Mouse (Mus musculus): ENCODE data around the gene Mroh2a.
A peak's percentile ranks its signal among the peaks of the same experiment; 100 is the strongest.

Mroh2a gene

DNA sequence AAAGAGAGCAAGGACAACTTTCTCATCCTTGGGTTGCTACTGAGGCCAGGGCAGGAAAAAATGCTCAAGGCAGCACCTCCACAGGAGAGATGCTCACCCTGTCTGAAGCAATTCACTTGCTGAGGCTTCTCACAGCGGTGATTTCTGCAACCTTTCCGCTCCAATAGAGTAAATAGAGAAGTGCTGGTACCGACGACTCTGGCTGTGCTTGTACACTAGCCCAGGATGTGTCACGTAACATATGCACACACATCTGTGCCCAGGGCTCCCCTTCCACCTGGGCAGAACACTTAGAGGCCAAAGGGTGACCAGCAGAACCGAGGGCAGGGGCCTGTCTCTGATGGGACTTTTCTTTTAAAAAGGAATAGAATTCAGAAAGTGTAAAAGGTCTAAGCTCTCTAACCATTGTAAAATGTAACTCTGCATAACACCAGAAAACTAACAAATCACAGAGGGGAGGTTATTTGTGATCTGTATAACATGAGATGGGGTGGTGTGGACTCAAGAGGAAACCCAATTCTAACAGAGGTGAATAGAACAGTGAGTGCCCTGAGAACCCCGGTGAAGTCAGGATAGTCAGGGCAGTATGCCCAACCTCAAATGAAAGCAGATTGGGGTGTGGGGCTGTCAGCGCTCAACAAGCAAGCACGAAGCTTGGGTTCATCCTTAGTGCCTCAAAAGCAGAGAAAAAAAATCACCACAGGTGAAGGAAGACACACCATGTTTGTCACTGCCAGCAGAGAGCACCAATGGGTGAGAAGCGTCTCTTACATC lies 34.0 kb downstream of the Mroh2a start:
- DNase-seq: no peak

- DNase-seq: no peak
Measured at GRCm38 (mm10) chr1:88261706-88262105, 34.9 kb downstream of the Mroh2a start.

DNA sequence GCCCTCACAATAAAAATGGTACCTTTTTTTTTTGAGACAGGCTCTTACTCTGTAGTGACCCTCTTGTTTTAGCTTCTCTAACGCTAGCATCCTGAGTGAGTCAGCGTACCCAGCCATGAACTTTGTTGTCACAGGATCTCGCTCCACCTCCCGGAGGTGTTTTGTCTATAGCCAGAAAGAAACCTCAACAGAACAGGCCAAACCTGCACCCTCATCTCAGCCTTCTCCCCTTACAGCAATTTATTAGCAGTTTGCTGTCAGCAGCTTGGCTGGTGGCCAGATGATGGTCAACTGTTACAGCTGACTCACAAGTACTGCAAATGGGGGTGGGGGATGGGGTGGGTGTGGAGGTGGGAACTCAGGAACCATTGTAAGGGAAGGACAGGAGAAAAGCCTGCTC lies 35.5 kb downstream of the Mroh2a start:
- no peak for DNase-seq

DNA sequence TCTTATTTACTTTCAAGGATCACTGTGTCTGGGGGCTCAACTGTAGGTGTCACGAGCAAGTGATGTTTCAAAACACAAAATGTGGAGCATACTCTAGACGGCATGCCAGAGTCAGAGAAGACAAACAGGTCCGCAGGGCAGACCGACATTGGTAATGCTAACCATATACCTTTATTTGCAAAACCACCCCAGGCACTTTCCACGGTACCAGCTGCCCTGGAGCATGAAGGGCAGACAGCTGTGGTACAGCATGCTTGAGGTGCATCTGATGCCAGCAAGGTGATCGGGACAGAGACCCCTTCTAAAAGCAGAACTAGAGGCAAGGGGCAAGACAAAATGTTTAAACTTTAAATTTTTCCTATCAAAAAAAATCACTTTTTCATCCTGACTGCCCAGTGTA lies 36.2 kb downstream of the Mroh2a start:
- DNase-seq: no peak

DNA sequence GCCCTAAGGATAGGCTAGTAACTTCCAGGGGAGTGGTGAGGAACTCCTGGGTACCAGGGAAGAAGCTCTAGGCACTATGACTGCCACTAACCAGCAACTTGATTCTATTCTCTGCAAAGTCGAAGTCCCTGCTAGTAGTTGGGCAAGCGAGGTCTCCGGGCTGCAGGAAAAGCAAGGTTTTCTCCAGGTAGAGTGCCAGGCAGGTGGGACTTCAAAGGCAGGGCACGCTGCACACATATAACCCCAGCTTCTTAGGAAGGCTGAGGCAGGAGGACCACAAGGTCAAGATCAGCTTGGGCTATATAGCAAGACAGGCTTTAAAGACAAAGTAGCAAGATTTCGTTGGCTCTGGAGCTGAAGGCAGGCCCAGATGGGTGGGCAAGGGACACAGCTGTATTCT lies 37.0 kb downstream of the Mroh2a start:
- DNase-seq: no peak

GRCm38 (mm10) chr1:88264237-88264868 lies 37.6 kb downstream of the Mroh2a start:
- no peak for DNase-seq

GRCm38 (mm10) chr1:88264869-88265240 lies 38.1 kb downstream of the Mroh2a start:
- DNase-seq: no peak

DNA sequence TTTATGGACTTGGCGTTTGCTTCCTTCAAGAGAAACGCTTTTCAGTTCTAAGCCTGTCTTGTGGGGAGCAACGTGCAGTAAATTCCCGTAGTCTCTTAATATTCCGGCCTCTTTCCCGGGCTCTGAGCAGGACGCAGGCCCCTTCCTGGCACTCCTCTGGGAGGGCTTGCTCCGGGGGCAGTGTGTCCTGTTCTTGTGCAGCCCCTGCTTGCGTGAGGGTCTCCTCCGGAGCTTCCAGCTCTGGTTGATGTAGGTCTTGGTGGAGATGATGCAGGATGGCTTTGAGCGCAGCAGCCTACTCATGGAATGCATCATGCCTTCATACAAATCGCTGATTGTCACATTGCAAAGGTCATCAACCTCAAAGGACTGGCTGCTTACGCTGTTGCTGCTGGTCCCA lies 39.3 kb downstream of the Mroh2a start:
- no peak for DNase-seq

GRCm38 (mm10) chr1:88267489-88267888 lies 40.7 kb downstream of the Mroh2a start:
- no peak for DNase-seq

DNA sequence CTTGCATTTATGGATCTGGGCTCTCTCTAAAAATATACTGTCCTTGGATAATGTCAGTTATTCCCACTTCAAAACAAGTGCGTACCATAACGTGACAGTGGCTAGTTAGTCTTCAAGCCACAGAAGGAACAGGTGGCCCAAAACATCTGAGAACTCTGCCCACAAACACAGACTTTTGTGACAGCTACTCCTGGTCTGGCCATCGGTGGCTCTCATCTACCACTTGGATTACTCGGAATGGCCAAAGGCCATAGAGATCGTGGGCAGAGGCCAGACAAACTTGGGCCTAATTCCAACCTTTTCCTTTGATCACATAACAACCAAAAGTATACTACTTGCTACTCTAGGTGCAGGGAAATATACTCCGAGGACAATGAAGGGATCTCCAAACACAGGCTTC lies 41.3 kb downstream of the Mroh2a start:
- DNase-seq: no peak

DNA sequence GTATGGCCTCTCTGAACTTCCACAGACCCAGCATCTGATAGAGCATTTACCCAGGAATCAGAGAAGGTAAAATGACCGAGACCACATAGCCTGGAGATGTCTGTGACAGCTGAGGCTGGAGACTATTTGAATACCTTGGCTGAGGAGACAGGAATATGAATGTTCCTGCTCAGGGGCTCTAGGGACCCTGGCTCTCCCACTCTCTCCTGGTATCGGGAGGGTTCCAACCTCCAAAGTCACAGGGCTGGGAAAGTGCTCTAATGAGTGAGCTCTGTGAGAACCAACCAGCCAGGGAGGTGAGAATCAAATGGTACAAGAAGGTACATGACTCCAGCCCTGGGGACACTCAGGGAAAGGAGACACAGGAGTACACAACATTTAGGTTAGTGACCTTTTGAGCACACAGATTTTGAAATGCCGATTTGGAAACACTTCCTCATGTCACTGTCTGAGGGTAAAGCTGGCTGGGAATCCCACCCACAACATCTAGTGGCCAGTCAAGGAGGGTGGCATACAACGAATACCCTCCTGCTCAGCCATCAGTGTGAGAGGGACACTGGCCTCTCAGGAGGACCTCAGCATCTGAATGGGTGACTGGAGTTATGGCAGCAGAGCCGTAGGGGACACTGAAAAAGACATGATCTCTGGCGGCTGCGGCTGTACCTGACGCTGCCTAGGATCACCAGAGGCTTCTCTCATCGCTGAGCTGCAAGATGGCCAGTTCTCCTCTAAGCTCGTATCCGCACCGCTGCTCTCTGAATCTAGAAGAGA lies 42.9 kb downstream of the Mroh2a start:
- DNase-seq: no peak

DNA sequence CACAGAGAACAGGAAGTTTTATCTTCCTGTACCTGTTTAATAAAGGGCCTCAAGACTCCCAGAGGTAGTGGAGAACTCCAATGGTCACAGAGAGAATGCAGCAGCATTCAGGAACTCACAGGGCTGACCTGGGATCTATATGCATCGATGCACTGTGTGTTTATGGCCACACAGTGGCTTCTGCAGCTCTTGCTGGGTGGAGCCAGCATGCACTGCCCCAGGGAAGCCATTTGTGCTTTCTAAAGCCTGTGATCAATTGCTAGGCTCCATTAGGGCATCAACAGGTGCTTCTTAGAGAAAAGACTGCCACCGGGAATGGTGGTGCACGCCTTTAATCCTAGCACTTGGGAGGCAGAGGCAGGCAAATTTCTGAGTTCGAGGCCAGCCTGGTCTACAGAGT lies 46.1 kb downstream of the Mroh2a start:
- no peak for DNase-seq

GRCm38 (mm10) chr1:88273326-88273725 lies 46.5 kb downstream of the Mroh2a start:
- DNase-seq: peak in 1 of 2 experiments; percentile 11

- peak in 1 of 2 experiments; percentile 15 for DNase-seq
Measured at GRCm38 (mm10) chr1:88273832-88274231, 47.0 kb downstream of the Mroh2a start.

GRCm38 (mm10) chr1:88274371-88275077 lies 47.7 kb downstream of the Mroh2a start:
- peak; percentile 54 to 57 for DNase-seq

GRCm38 (mm10) chr1:88275078-88275680 lies 48.4 kb downstream of the Mroh2a start:
- DNase-seq: peak in 1 of 2 experiments; percentile 20

GRCm38 (mm10) chr1:88275698-88276523 lies 49.1 kb downstream of the Mroh2a start:
- peak in 1 of 2 experiments; percentile 47 for DNase-seq

- no peak for DNase-seq
Measured at GRCm38 (mm10) chr1:88276524-88277097, 49.8 kb downstream of the Mroh2a start.

DNA sequence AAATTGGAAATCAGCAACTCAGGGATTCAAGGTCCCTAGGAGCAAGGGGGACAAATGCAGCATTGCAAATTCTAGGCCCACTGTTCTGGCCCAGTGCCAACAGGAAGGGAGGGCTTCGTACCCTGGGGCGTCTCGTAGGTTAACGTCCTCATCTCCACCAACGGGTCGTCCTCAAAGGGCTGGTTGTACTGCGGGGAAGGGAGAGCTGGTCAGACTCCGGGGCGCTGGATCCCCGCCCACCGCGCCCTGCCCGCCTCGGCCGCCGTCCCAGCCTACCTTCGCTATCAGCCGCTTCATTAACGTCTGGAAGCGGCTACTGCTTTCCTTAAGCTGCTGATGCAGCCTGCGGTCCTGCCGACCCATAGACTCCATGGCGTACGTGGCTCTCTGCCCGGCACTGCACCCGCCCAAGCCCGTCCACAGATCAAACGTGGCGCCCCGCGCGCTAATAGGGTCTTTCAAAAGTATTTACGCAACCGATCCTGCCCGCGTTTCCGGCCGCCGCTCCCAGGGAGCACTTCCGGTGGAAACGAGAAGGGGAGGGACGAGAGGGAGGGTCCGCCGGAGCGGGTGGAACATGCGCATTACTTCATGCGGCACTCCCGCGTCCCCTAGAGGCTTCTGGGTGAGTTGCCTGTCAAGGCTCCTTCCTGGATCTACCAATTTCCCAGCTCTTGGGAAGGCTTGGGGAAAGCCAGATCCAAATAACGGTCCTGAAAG lies 50.5 kb downstream of the Mroh2a start, which contains the start of the genes Hjurp and Trpm8:
Gene Hjurp (minus strand): TSS at position 536 of the 720 bp plus-strand sequence.
Gene Trpm8 (plus strand): TSS at position 564 of the 720 bp plus-strand sequence.
- DNase-seq: peak; percentile 100

- no peak for DNase-seq
Measured at GRCm38 (mm10) chr1:88277818-88278511, 51.2 kb downstream of the Mroh2a start.
